Mouse (Mus musculus): ENCODE data around the gene Rad51.

- TF ChIP-seq CTCF (IDR thresholded peaks at IDR 0.05; ENCODE audit: low read depth) (no peak), EP300 (IDR thresholded peaks at IDR 0.05; ENCODE audit: low read depth) (no peak)
Observed at GRCm38 (mm10) chr2:119157836-119158235, 45.2 kb downstream of the Rad51 start.
